Mouse (Mus musculus): ENCODE results near the gene Rps6kb1. TPM values are rescaled to one million over a fixed set of nuclear protein-coding genes. Genes with fewer than 3 reads are reported as not detected.

Rps6kb1 gene
- polyA plus RNA-seq, 1 experiment from 2014 or later = 49.8 TPM

- 28% methylated on average over 12 of the region's 12 CpGs for WGBS
- H3K27ac ChIP-seq (replicated peaks) = no peak overlapping the region
- peak overlapping the region; percentile 13 for H3K4me3 ChIP-seq
- 0 out of 2 replicates have a peak, but pooled peaks cover 3% of the 10 kb centered on the region for H3K4me1 ChIP-seq (replicated peaks)
- H3K9ac ChIP-seq = no peak overlapping the region
- no peak for ATAC-seq (ENCODE audit: low FRiP score, low read depth)
- H3K9me3 ChIP-seq = no peaks in the 10 kb centered on the region
- no peaks in the 10 kb centered on the region; the same call in 1 of the 2 replicates for H3K36me3 ChIP-seq
- H3K27me3 ChIP-seq = no peaks in the 10 kb centered on the region
- H3K4me2 ChIP-seq = peak overlapping the region; percentile 41
Measured at GRCm38 (mm10) chr11:86586177-86586867, 41.7 kb upstream of the Rps6kb1 start.

- no peak for ATAC-seq (ENCODE audit: low FRiP score, low read depth)
- Histone ChIP-seq H3K36me3 (no peaks in the 10 kb centered on the region; the same call in 1 of the 2 replicates), H3K9ac (no peak overlapping the region), H3K4me1 (replicated peaks) (0 out of 2 replicates have a peak, but pooled peaks cover 3% of the 10 kb centered on the region), H3K27me3 (no peaks in the 10 kb centered on the region), H3K9me3 (no peaks in the 10 kb centered on the region), H3K4me2 (no peak overlapping the region), H3K27ac (replicated peaks) (no peak overlapping the region), H3K4me3 (no peak overlapping the region)
- WGBS = 41% methylated on average over 3 of the region's 3 CpGs
Measured at GRCm38 (mm10) chr11:86585598-86585984, 41.0 kb upstream of the Rps6kb1 start.

GRCm38 (mm10) chr11:86584898-86585597, 40.4 kb upstream of the Rps6kb1 start:
- 77% methylated on average over 7 of the region's 7 CpGs for WGBS
- no peaks in the 10 kb centered on the region for H3K9me3 ChIP-seq
- no peaks in the 10 kb centered on the region; the same call in 1 of the 2 replicates for H3K36me3 ChIP-seq
- H3K27ac ChIP-seq (replicated peaks) = no peak overlapping the region
- H3K4me3 ChIP-seq = no peak overlapping the region
- no peak overlapping the region for H3K9ac ChIP-seq
- no peaks in the 10 kb centered on the region for H3K27me3 ChIP-seq
- H3K4me2 ChIP-seq = no peak overlapping the region
- 0 out of 2 replicates have a peak, but pooled peaks cover 3% of the 10 kb centered on the region for H3K4me1 ChIP-seq (replicated peaks)
- no peak for ATAC-seq (ENCODE audit: low FRiP score, low read depth)

GRCm38 (mm10) chr11:86583990-86584897, 39.6 kb upstream of the Rps6kb1 start:
- H3K9ac ChIP-seq = no peak overlapping the region
- 89% methylated on average over 14 of the region's 14 CpGs for WGBS
- no peaks in the 10 kb centered on the region for H3K27me3 ChIP-seq
- H3K36me3 ChIP-seq = no peaks in the 10 kb centered on the region; the same call in 1 of the 2 replicates
- no peak overlapping the region for H3K4me3 ChIP-seq
- H3K9me3 ChIP-seq = no peaks in the 10 kb centered on the region
- no peak overlapping the region for H3K4me2 ChIP-seq
- no peak for ATAC-seq (ENCODE audit: low FRiP score, low read depth)
- H3K4me1 ChIP-seq (replicated peaks) = 0 out of 2 replicates have a peak, but pooled peaks cover 3% of the 10 kb centered on the region
- no peak overlapping the region for H3K27ac ChIP-seq (replicated peaks)

GRCm38 (mm10) chr11:86583313-86583825, 38.8 kb upstream of the Rps6kb1 start:
- no peak overlapping the region for H3K4me2 ChIP-seq
- H3K9ac ChIP-seq = no peak overlapping the region
- no peaks in the 10 kb centered on the region for H3K9me3 ChIP-seq
- no peaks in the 10 kb centered on the region for H3K27me3 ChIP-seq
- H3K4me3 ChIP-seq = no peak overlapping the region
- 94% methylated on average over 3 of the region's 3 CpGs for WGBS
- H3K36me3 ChIP-seq = no peaks in the 10 kb centered on the region; the same call in 1 of the 2 replicates
- no peak overlapping the region for H3K27ac ChIP-seq (replicated peaks)
- no peak for ATAC-seq (ENCODE audit: low FRiP score, low read depth)
- 0 out of 2 replicates have a peak, but pooled peaks cover 3% of the 10 kb centered on the region for H3K4me1 ChIP-seq (replicated peaks)

- WGBS = 87% methylated on average over 7 of the region's 7 CpGs
- H3K9me3 ChIP-seq = no peaks in the 10 kb centered on the region
- H3K4me3 ChIP-seq = no peak overlapping the region
- H3K27ac ChIP-seq (replicated peaks) = no peak overlapping the region
- no peak for ATAC-seq (ENCODE audit: low FRiP score, low read depth)
- H3K9ac ChIP-seq = no peak overlapping the region
- H3K4me2 ChIP-seq = no peak overlapping the region
- H3K36me3 ChIP-seq = no peaks in the 10 kb centered on the region; the same call in 1 of the 2 replicates
- H3K4me1 ChIP-seq (replicated peaks) = 0 out of 2 replicates have a peak, but pooled peaks cover 3% of the 10 kb centered on the region
- H3K27me3 ChIP-seq = no peaks in the 10 kb centered on the region
Measured at GRCm38 (mm10) chr11:86582543-86583260, 38.1 kb upstream of the Rps6kb1 start.

GRCm38 (mm10) chr11:86581943-86582542, 37.4 kb upstream of the Rps6kb1 start:
- H3K9me3 ChIP-seq = no peaks in the 10 kb centered on the region
- H3K4me3 ChIP-seq = no peak overlapping the region
- no peak overlapping the region for H3K4me2 ChIP-seq
- H3K9ac ChIP-seq = no peak overlapping the region
- H3K27ac ChIP-seq (replicated peaks) = no peak overlapping the region
- WGBS = 91% methylated on average over 12 of the region's 12 CpGs
- 0 out of 2 replicates have a peak, but pooled peaks cover 3% of the 10 kb centered on the region for H3K4me1 ChIP-seq (replicated peaks)
- H3K36me3 ChIP-seq = no peaks in the 10 kb centered on the region; the same call in 1 of the 2 replicates
- ATAC-seq (ENCODE audit: low FRiP score, low read depth) = no peak
- no peaks in the 10 kb centered on the region for H3K27me3 ChIP-seq

- Histone ChIP-seq H3K4me3 (no peak overlapping the region), H3K27ac (replicated peaks) (no peak overlapping the region), H3K27me3 (no peaks in the 10 kb centered on the region), H3K4me2 (no peak overlapping the region), H3K9me3 (no peaks in the 10 kb centered on the region), H3K4me1 (replicated peaks) (0 out of 2 replicates have a peak, but pooled peaks cover under 1% of the 10 kb centered on the region), H3K9ac (no peak overlapping the region), H3K36me3 (no peaks in the 10 kb centered on the region; the same call in 1 of the 2 replicates)
- ATAC-seq (ENCODE audit: low FRiP score, low read depth) = no peak
- 85% methylated on average over 11 of the region's 11 CpGs for WGBS
Measured at GRCm38 (mm10) chr11:86581250-86581753, 36.7 kb upstream of the Rps6kb1 start.

GRCm38 (mm10) chr11:86580319-86581113, 35.9 kb upstream of the Rps6kb1 start:
- Histone ChIP-seq H3K4me2 (no peak overlapping the region), H3K36me3 (no peaks in the 10 kb centered on the region; the same call in 1 of the 2 replicates), H3K27me3 (no peaks in the 10 kb centered on the region), H3K27ac (replicated peaks) (no peak overlapping the region), H3K4me1 (replicated peaks) (no peaks in the 10 kb centered on the region), H3K4me3 (no peak overlapping the region), H3K9me3 (no peaks in the 10 kb centered on the region), H3K9ac (no peak overlapping the region)
- ATAC-seq (ENCODE audit: low FRiP score, low read depth) = no peak
- WGBS = 90% methylated on average over 9 of the region's 9 CpGs

- Histone ChIP-seq H3K4me2 (no peak overlapping the region), H3K4me1 (replicated peaks) (no peaks in the 10 kb centered on the region), H3K27me3 (no peaks in the 10 kb centered on the region), H3K9ac (no peak overlapping the region), H3K27ac (replicated peaks) (no peak overlapping the region), H3K36me3 (no peaks in the 10 kb centered on the region; the same call in 1 of the 2 replicates), H3K9me3 (no peaks in the 10 kb centered on the region), H3K4me3 (no peak overlapping the region)
- 83% methylated on average over 10 of the region's 10 CpGs for WGBS
- no peak for ATAC-seq (ENCODE audit: low FRiP score, low read depth)
Measured at GRCm38 (mm10) chr11:86579731-86580318, 35.2 kb upstream of the Rps6kb1 start.
